Mouse (Mus musculus): ENCODE measurements around the gene Larp1.
A peak's percentile ranks its signal among the peaks of the same experiment; 100 is the strongest.

Larp1 gene

DNA sequence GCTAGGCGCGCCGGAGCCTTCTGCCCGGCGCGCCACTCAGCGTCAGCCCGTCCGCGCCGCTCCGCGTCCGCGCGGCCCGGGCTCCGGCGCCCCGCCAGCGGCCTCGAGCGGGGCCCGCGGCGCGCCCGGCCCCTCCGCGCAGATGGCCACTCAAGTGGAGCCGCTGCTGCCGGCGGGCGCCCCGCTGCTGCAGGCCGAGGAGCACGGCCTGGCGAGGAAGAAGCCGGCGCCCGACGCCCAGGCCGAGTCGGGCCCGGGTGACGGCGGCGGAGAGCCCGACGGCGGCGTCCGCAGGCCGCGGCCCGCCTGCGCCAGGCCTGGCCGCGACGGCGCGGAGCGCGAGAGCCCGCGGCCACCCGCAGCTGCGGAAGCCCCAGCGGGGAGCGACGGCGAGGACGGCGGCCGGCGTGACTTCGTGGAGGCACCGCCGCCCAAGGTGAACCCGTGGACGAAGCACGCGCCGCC, at the start of gene Larp1:
TSS of gene Larp1 (plus strand) at position 14 of the 465 bp plus-strand sequence.
- no peak for DNase-seq

GRCm38 (mm10) chr11:57959924-57960323, 48.9 kb upstream of the Larp1 start:
- DNase-seq = no peak

DNA sequence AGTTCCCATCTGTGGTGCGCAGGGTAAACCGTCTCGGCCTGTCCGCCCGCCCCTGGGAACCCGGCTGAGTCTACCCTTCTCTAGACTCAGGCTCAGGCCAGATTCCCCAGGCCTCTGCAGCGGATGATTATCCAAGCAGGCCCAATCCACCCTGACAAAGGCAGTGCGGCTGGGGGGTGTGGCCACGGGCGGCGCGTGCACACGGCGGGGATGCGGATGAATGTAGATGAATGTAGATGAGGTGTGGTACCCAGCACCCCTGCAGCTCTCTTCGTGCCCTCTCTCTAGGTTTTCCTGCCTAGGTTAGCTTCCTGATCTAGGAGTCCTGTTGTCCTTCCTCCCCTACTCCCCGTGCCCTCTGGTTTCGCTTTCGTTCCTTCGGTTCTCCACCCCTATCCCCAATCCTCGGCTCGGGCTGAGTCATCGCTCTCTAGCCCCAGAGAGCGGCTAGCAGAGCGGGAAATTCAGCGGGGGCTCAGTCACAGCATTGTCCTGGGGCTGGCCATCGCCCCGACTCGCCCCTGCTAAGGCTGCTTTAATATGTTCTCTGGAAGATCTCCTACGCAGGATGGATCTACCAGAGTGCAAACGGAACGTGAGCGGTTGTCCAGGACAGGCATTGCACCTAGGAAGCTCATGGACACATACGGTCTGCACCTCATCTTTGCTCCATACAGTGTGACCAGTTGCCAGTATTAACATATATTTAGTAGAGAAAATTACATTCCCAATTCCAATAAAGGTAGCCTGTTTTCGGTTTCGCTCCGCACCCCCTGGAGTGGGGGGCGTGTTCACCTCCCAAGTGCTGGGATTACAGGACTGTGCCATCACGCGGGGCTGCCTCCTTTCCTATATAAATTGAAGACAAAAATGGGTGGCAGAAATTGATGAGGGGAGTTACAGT, 46.2 kb upstream of the Larp1 start:
- peak; percentile 81 for DNase-seq

- DNase-seq = no peak
These were observed 45.5 kb upstream of the Larp1 start for GRCm38 (mm10) chr11:57963291-57963870.

DNA sequence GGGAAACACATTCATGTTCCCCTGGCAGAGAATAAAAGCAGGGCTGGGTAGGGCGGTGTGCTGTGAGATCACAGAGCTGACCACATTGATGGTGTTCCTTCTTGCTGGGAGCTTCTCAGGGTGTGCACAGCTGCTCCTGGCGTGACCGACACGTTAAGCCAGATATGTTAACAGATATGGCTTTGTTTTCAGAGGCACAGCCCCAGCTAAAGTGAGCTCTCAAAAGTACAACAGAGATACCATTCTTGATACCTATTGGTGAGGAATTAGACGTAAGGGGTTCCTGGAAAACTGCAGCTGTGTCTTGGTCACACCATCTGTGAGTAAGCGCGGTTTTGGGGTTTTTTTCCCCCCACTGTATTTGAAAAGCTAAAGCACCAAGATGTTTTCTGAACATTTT, 42.2 kb upstream of the Larp1 start:
- no peak for DNase-seq

DNA sequence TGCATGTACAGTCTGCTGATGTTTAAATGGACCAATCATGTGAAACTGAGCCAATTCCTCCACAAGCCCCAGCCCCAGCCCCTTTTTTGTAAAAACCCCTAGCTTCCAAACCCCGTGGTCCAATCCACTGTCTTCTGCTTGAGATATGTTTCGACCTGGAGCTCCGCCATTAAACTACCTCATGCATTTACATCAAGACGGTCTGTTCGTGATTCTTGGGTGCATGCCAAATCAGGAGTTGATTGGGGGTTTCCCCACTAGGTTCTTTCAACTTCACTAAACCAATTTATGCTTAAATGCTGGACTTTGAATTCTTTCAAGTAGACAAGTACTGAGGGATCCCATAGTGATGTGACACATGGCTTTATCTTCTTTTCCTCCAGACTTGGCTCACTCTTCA, 40.6 kb upstream of the Larp1 start:
- DNase-seq = no peak

- DNase-seq = no peak
These were observed 38.3 kb upstream of the Larp1 start for GRCm38 (mm10) chr11:57970541-57970940.

DNA sequence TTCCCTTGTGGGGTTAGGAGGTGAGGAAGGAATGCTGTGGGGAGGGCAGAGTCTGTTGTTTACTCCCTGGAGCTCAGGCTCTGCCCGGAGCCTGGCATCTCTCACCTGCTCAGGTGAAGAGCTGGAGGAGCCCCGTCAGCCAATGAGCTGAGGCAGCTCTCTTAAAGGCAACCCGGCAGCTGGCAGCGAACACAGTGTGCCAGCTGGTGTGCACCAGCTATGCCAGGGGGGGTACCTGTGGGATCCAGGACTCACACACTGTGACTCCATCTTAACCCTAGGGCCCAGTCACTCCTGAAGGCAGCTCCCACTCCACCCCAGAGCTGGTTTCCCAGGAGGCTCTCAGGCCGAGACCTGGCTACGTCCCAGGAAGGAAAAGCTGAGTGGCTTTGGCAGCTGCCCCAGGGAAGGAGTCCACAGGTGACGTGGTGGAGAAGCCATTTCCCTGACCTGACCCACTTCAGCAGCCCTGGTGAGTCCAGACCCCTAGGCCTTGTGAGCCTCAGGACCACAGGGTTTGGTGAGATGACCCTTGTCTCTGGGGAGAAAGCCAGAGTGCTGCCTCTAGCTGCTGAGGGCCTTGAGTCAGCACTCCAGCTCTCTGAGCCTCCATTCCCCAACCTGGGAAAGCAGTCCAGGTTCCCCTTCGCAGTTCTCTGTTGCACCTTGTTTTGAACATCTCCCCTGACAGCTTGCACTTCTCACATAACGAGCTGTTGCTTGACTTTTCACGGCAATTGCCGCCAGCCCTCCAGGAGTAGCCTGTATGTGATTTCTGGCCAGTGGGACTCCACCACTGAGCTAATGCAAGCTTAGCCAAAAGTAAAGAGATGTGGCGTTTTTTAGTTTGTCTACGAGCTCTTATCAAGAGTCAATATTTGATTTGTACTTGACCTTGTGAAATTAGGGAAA, 35.6 kb upstream of the Larp1 start:
- DNase-seq = peak; percentile 88

DNA sequence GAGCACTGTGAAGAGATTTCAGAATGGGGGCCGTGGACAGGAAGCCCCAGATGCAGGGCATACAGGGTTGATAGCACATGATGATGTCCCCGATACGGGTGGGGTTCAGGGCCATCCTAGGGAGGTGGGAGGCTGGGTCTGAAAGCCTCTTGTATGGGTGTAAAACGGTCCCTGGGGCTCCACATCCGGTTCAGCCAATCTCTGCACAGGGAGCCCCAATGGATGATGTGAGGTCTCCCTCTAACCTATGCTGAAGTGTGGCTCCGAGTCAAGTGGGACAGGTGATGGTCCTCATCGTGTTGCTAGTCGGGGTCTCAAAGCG, 35.0 kb upstream of the Larp1 start:
- DNase-seq = no peak

DNA sequence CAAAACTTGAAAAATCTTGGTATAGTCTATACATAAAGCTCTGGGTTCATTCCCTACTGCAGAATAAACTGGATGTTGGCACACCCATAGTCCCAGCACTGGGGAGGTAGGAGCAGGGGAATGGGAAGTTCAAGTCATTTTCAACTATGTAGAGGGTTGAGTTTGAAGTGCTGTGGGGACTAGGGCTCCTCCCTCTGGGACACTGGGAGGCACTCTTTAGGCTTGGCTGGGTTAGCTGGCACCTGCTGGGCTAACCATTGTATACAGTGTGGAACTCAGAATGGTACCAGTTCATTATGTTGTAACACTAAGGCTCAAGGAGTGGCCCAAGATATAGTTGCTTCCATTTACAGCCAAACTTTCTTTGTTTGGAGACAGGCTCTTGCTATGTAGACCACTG, 33.0 kb upstream of the Larp1 start:
- DNase-seq = no peak

GRCm38 (mm10) chr11:57977681-57978080, 31.2 kb upstream of the Larp1 start:
- no peak for DNase-seq

DNA sequence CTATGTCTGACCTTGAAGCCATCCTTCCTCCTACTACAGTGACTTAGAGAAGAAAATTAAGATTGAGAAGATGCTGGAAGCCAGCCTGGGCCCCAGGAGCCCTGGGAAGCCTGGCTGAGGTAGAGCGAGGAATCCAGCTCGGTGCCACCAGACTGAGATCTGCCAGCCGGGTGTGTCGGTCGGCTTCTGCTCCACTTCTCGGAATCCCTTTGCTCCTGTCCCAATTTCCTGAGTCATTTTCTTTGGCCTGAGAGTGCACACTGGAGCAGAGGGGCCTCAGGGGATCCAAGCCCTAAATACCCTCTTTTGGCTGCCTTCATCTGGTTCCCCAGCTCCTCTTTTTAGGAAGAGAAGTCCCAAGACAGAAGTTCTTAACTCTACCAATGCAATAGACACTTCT, 29.2 kb upstream of the Larp1 start:
- no peak for DNase-seq

DNA sequence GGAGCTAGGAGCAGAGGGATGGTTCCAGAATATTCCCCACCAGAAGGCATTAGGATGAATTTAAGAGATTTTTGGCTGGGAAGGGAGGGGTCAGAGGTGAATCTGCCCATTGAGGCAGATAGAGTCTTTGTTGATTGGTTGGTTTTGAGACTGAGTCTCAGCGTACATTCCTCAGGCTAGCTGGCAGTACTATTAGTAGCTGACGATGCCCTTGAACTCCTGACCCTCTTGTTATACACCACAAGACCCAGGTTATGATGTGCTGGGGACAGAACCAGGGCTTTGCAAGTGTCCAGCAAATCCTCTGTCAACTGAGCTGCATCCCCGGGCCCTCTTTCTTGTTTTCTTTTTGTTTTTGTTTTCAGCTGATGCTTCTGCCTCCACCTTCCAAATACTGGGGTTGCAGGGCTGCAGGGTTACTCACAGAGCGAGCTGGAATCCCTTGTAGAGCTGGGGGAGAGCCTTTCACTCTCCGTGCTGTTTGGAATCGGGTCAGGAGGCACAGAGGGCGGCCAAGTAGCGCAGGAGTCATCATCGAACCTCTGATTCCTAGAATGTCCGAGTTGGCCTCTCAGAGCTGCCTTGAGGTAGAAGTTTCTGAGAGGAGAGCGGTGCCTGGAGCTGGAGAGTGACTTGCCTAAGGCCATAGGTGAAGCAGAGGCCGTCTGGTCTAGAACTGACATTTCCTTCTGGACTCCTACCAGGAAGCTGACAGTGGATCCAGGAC, 27.6 kb upstream of the Larp1 start:
- no peak for DNase-seq

GRCm38 (mm10) chr11:57983480-57984342, 25.2 kb upstream of the Larp1 start:
- DNase-seq = peak; percentile 40

DNA sequence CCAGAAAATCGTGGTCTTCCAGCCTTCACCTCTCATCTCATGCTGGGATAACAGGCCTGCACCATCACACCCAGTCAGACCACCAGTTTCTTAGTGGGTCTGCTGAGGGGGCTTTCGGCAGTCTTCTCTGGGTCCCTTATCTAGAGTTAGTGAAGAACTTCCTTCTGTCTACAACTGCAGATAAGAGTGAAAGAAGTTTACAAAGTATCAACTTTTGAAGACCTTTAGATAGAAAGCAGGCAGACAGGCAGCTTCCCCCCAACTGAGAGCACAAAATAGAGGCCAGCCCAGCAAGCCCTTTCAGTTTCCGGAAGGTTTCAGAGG, 24.6 kb upstream of the Larp1 start:
- no peak for DNase-seq

- DNase-seq = no peak
These were observed 23.4 kb upstream of the Larp1 start for GRCm38 (mm10) chr11:57985485-57985884.

GRCm38 (mm10) chr11:57986053-57986452, 22.8 kb upstream of the Larp1 start:
- DNase-seq = no peak

DNA sequence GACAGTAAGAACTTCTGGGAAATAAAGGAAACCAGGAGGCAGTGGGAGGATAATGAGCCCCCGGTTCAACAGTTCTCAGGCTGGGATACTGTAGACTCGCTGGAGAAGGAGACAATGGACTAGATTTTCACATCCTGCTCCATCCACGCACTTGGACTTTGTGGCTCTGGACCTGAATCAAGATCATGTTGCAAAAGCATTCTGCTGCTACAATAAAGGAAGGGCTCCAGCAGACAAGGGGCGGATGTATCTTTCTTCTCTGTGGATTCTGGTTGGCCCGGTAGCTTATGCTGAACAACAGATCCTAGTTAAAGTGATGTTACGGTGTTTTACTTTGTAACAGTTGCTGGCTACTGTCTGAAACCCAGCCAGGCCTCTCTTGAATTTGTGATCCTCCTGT, 22.4 kb upstream of the Larp1 start:
- DNase-seq = no peak

- DNase-seq = no peak
These were observed 22.0 kb upstream of the Larp1 start for GRCm38 (mm10) chr11:57986861-57987260.

- no peak for DNase-seq
These were observed 10.7 kb upstream of the Larp1 start for GRCm38 (mm10) chr11:57998168-57998567.

DNA sequence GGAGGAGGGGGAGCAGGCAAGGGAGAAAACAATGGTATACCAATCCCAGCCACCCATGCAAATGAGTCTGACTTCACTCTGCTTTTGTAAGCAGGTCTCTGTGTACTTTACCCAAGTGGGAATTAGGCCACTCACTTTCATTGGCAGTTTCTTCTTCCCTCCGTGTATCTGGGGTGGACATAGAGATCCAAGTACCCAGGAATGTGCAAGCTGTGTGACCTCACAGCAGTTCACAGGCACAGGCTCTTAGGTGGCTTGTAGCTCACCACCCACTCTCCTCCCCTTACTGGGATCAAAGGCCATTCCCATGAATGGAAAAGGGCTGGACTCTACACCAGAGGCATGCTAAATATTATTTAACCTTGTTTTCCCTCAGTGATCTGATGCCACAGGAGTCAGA, 10.0 kb upstream of the Larp1 start:
- peak; percentile 94 for DNase-seq

GRCm38 (mm10) chr11:58003126-58003525, 5.7 kb upstream of the Larp1 start:
- peak; percentile 31 for DNase-seq
